Mouse (Mus musculus) CD4-positive, CD25-positive, alpha-beta regulatory T cell, adult 2 months (primary cell): ENCODE results near the gene Kif4.
A peak's percentile ranks its signal among the peaks of the same experiment; 100 is the strongest.

Source experiments
- DNase-seq: peaks from one replicate; pipeline ENCODE4 v3.0.0-alpha.2; 2012; ENCODE audit warnings: low read depth, low spot score

The Kif4 gene

DNA sequence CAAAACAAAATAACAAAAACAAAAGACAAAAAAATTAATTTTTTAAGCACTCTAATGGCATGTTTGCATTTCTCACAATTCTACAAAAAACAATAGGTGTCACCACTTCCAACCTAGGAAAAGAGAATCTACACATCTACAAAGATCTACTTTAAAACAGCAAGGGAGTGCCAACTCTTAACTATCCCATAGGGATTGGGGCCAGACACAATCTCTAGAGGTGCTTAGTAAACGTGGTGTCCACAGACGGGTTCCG, at the start of gene Kif4:
Gene Kif4, plus strand, starts transcription at position 192 of the 256 bp plus-strand sequence.
- no peak for DNase-seq

DNA sequence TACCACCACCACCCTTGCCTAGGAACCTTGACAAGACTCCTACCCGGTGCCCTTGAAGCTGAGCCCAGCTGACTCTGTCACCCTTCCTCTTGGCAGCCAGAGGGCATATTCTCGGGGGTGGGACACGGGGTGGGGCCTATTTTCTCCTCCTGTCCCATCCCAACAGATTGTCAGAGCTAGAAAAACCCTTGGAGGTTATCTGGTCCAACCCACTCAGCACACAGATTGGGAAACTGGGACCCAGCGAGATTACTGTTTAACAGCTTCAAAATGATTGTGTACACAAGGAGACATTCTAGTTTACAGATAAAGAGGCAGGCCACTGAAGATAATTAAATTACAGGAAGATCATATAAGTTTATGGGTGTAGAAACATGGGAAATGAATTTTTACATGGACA, 30.7 kb upstream of the Kif4 start, which contains the start of gene P2ry4:
Gene P2ry4, minus strand, starts transcription at position 79 of the 400 bp plus-strand sequence.
- DNase-seq = no peak

DNA sequence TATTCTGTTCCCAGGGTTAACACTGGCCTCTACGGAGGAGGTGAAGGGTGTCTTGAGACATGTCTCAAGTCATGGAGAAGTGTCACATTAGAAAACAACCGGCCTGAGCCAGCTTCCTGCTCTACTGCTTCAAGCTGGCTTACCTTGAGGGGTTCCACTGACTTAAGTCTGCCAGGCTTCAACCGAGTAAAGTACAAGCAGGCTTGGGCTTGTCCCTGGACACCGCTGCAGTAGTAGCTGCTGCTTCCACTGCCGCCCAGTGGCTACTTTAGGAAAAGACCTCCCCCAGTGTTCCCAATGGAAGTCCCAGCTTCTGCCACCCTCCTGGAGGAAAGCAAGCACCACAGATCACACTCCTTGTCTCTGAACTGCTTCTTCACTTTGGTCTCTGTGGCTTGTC, 28.1 kb upstream of the Kif4 start:
- no peak for DNase-seq

DNA sequence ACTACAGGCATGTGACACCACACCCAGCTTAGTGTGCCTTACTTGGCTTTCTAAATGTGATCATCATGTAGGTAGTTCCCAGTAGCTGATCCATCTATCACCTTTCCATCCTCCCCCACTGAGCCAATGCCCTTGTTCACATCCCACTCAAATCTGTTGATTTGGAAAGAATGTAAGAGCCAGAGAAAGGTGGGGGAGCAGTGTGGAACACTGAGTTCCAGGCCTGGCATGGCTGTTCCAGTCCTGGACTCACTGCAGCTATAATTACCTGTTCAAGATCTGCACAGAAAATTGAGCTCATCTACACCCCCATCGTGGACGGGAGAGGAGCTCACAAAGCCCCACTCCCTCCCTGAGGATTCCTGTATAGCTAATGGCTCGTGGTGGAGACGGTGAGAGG, 25.8 kb upstream of the Kif4 start:
- DNase-seq = no peak

DNA sequence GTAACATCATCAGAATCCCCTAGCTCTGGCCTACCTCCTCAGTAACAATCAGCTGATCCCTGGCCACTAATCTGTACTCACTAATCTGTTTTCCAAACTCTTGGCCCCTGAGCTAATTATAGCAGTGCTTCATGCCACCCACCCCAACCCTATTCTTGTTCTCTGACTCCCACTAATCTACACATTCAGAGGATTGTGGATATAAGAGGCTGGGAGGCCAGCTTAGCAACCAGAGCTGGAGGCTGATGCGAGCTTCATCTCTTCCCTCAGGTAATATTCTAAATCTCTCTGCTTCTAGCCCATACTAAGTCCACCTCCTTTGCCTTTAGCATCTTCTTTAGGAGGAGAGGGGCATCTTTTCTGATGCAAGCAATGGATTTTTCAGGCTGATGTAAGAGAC, 20.2 kb upstream of the Kif4 start, which contains the start of gene Arr3:
Gene Arr3, plus strand, starts transcription at position 184 of the 400 bp plus-strand sequence.
- DNase-seq = no peak

DNA sequence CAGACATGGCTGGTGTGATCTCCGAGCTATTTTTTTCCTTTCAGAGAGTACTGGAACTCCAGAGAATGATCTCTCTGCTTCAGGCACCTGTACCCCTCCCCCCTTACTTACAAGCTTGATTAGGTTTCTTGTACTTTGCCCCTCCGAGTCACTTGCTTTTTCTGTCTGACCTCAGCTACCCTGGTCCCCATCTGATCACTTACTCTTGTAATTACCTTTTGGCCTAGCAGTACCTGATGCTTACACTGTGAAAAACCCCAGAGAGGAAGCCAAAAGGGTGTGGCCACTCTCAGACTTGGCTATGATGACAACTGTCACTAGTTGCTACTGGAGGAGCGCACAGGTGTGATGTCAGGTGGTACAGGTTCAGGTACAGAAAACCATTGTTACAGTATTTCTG, 7.0 kb upstream of the Kif4 start:
- DNase-seq = no peak

DNA sequence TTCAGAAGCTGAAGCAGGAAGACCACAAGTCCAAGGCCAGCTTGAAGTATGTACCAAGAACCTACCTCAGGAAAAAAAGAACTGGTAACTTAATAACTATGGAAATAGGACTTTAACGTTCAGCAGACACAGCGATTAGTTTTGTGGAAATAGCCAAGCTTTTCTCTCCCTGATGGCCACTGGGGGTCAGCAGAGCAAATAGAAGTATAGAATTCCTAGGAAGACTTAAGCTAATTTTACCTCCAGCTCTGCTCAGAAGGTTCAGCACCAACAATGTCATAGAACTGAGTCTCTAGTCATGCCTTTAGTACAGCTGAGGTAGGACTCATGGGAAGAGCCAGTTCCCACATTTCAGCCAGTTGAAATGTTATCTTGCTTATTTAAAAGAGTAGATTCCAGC, 4.2 kb upstream of the Kif4 start:
- DNase-seq = no peak

DNA sequence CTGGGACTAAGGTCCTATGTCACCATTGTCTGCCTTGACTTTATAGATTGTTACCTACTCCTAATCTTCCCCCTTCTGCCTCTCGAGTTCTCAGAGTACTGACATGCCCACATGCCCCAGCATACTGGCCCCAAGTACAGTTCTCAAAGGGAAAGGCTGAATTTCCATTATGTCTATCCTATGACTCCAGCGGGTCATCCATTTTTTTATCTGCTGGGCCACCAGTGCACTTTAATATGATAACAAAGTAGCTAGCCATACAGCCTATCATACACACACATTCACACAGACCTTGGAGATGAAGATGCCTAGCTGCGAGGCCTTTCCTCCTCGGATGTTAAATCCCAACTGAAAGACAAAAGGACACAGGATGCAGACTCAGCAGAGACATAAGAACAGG, 1.3 kb upstream of the Kif4 start:
- DNase-seq = no peak

DNA sequence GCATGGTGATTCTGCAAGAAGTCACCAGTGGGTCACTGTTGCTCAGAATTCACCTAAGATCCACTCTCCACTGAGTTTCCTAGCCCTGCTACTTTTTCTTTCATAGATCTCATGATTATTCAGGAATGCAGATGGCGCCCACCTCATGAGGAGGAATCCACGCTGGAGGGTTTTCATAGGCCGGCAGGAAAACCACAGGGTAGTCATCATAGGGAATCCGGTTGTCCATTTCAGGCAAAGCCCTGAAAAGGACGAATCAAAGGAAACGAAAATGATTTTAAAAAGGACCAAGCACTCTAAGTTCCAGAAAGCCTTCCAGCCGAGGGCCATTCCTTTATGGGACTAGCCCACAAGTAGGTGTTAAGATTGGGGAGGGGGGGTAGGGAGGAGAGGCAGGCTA, 391 bp upstream of the Kif4 start:
- DNase-seq = peak; percentile 11

DNA sequence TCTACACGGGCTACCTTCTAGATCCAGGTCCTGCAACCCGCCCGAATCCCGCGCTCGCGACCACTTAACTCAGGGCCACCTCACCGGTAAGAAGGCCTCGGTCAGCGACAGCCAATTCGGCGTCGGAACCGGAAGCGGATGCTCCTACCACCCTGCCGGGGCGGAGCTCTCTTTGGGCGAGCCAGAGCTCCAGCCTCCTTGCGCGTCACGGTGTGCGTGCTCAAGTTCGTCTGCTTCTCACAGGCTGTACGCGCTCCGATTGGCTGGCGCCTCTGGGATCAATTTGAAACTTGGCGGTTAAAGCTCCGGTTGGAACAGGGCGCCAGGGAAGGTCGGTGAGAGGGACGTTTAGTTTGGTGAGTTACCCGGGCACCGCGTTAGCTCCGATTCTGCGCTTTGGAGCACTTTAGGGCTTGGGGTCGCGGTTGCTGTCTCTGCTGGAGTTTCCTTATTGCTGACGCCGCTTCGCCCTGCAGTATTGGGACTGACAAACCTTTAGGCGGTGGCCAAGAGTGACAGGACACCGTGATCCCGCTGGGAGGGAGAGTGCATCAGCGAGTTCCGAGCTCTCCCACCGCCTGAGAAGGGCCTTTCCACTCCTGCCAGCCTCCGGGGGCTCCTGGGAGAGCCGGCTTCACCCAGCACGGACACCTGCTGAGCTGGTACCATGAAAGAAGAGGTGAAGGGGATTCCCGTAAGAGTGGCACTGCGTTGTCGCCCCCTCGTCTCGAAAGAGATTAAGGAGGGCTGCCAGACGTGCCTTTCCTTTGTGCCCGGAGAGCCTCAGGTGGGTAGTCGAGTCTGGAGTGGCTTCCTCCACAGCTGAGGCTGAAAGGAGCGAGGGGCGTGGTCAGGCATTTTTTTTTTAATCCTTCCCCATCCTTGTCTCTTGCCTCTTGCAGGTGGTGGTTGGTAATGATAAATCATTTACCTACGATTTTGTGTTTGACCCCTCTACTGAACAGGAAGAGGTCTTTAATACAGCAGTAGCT, 561 bp downstream of the Kif4 start, which contains the start of gene Pdzd11:
Gene Pdzd11, minus strand, starts transcription at position 767 of the 992 bp plus-strand sequence.
- peak; percentile 95 for DNase-seq

DNA sequence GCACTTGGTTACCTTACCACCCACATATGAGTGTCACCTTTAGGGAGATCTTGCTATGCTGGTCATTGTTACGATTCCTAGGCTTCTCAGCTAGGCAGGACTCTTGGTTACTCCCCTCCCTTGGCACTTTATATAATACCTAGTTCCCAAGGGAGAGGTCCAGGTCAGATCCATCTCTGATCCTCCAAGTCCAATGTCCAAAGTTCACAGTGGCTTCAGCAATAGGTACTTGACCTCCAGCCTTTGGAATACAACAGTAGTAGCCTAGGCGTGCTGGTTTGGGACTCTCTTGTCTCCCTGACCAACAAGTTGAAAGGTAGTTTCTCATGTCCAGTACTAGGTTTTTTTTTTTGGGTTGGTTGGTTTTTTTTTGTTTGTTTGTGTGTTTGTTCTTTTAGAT, 3.5 kb downstream of the Kif4 start:
- no peak for DNase-seq

DNA sequence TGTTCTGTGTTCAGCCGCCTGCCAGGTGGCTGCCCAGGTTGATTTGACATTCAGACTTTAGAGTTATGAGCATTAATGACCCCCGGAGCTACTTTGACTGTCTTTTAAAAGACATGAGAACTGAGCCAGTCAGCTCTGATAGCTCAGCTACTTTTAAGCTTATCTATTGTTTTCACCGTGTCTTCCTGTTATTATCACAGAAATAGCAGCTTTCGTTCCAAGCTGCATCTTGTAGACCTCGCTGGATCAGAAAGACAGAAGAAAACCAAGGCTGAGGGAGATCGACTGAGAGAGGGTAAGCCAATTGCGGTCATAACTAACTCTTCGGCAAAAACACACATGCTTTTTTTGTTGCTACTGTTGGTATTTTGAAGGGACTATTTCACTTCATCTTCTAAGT, 12.9 kb downstream of the Kif4 start:
- no peak for DNase-seq

DNA sequence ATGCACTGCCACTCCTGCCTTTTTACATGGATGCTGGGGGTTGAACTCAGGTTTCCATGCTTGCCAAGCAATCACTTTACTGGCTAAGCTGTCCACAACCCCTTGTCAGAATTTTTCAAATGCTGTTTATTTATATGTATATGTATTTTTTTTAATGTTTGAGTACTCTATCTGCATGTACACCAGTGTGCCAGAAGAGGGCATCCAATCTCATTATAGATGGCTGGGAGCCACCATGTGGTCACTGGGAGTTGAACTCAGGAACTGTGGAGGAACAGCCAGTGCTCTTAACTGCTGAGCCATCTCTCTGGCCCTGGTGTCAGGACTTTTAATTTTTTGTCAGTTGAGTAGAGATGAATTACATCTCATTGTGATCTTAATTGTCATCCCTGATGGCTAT, 27.3 kb downstream of the Kif4 start:
- peak; percentile 22 for DNase-seq

DNA sequence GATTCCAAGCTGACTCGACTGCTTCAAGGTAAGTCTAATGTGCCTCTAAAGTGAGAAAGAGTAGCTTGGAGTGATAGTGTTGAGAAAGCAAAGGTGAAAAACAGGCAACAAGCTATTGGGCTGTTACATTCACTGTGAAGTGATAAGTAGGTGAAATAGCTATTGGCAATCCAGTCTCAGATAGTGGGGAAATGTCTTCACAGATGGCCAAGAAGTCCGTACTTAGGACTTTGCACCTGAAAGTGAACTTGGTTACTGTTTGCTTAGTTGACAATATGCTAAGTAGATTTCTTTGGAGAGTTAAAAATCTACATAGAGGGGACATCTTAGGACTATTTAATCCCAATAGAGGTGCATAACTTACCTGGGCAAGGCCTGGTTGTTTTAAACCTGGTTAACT, 39.3 kb downstream of the Kif4 start:
- DNase-seq = no peak

DNA sequence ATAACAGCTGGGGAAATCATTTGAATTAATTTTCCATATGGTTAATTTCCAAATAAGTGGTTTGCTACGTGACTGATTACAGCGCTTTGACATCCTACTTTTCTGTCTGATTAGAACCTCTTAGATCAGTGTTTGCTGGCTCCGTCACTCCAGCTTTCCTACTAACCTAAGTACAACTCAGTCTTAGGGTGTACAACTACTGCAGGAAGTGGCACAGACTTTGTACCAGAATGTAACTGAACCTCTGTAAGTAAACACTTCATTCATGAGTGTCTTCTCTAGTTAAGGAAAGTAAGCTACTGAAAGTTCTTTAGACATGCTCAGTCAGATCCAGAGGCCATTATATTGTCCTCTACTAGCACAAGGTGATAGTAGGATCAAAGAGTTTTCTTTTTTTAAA, 52.7 kb downstream of the Kif4 start:
- peak; percentile 1 for DNase-seq

DNA sequence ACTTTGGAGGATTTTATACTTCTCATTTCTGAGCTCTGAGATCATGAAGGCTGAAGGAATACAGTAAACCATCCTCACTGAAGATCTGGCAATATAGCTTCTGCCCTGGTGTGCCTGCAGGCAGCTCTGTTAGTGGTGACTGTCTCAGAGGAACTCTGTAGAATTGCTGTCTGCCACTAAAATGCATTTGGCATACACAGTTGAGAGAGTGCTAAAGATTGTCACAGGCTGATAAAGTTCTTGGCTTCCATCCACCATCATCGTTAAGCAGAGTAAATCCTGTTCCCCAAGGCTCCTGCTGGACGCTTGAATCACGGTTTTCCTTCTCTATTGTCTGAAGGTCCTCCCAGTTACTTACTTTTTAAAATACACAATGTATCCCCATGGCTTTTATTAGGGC, 61.0 kb downstream of the Kif4 start:
- no peak for DNase-seq

DNA sequence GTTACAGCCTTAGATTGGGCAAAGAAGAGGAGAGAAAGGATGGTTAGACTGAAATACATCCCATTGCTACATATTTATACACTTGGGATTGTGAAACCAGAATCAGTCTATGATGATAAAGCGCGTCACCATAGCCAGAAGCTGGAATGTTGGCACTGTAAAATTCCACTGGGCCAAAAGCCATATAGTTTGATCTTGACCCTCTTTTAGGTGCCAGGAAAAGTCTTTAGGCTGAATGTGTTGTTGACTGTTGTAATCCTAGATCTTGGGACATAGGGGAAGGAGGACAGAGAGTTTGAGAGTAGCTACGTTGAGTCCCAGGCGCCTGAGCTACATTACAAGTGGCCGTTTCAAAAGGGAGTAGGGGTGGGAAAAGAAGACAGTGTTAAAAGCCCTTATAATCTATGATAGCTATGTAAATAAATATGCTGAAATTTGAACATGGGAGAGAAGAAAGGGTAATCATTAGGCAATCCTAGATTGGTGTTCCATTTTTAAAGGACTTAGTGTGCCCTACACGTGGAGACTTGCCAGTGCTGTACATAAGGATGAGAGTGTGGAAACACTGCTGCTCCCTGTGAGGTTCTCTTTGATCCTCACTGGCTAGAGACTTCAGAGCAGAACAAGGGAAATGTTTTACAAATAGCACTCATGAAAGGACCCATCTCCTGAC, 62.0 kb downstream of the Kif4 start:
- DNase-seq = no peak

DNA sequence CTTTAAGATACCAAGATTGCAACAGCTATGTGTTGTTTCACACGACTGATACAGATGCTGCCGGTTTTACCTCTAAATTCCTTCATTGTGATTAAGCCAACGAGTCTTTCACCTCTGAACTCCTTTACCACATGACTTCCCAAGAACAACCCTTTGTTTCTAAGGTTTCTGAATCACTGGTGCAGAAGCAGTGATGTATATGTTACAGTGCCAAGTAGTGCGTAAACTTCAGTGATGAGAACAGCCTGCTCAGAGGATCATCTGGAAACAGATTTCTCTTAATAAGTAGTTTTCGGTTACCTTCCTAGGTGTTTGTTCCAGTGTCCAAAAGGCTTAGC, 62.5 kb downstream of the Kif4 start:
- DNase-seq = no peak

DNA sequence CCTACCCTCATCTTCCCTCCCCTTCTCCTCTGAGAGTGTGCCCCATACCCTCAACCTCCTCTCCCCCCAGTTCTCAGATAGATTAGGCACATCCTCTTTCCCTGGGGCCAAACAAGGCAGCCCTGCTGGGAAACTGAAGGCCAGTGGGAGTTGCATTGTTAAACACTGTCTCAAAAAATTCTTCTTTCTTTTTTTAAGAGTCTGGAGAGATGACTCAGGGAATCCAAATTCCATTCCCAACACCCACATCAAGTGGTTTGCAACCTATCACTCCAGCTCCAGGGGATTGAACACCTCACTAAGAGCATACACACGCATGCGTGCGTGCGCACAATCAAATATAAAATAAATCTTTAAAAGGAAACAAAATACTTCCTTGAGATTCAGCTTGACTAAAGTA, 71.2 kb downstream of the Kif4 start:
- DNase-seq = no peak

DNA sequence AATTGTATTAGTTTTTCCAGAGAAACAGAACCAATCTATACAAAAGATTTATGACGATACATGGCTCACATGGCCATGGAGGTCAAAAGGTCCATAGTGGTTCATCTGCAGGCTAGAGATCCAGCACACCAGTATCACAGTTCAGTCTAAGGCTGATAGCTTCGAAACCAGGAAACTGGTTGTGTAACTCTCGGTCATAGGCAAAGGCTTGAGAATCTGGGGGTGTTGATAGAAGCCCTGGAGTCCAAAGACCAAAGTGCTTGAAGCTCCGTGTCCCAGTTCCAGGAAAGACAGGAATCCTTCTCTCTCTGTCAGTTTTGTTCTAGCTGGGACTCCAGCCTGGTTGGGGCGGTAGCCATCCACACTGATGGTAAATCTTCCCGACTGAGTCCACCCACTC, 82.5 kb downstream of the Kif4 start:
- no peak for DNase-seq

DNA sequence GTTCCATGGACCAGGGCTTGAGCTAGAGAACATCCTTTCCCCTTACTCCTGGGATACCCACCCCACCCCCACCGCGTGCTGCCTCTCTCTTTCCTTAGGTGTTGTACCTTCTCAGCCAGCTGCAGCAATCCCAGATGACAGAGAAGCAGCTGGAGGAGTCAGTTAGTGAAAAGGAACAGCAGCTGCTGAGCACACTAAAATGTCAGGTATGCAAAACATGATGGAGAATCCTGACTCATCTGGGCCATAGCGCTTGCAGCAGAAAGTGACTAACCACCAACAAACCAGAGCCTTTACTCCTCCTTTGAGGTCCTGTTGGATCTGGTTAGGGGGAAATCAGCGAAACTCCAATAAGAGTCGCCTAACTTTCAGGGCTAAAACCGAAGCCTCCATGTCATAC, 90.6 kb downstream of the Kif4 start:
- no peak for DNase-seq

DNA sequence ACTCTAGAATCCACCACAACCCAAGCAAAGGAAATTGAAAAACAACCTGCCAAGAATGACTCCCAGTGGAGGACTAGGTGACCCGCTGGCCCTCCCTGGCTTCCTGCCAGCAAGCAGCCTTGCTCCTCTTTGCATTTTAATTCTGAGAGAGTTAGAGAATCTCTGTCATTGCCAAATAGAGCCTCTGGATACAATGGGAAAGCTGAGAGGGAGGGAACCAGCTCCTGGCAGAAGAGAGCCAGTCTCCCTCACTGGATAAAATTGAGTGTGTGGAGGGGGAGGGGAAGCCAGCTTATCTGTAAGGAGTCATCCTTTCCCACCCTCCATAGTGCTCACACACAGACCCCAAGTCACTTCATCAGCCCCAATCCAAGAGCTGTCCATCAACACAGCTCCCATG, 103.4 kb downstream of the Kif4 start:
- DNase-seq = no peak

DNA sequence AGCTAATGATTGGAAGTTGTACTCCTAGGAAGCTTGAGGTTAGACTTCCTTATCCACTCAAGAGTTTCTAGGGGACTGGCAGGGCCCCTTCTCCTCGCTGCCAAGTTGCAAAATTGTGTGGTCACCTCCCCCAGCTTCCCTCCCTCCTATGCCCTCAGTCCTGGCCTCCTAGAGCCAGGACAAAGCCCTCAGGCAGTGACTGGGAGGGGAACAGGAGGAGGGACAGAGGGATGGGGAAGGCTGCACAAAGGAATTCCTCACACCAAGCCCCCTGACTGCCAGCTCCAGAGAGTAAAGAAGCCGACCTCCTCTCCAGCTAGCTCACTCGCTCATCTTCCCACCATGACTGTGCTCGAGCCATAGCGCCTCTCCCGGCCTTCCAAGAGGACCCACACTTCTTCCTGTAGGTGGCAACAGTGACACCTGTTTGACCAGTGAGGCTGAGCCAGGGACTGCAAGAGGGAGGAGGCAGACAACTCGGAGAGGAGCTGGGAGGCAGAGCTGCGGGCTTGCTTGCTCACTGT, 104.2 kb downstream of the Kif4 start, which contains the start of gene Gdpd2:
Gene Gdpd2, plus strand, starts transcription at position 209 of the 524 bp plus-strand sequence.
- DNase-seq = peak; percentile 2
